Mouse (Mus musculus) adrenal gland (tissue): ENCODE data around the gene Cpe.
"Not testable (repeated sequence)": the region's sequence is repeated elsewhere in the genome, so short reads cannot be mapped to it uniquely, and the experiment has no call there.

ENCODE experiments used
- intact Hi-C: fragments of 180-260 bp; cut with DNase I; formaldehyde crosslinking; loops from one replicate; pipeline ENCODE4 v1.15.1; 2025

Gene Cpe

DNA sequence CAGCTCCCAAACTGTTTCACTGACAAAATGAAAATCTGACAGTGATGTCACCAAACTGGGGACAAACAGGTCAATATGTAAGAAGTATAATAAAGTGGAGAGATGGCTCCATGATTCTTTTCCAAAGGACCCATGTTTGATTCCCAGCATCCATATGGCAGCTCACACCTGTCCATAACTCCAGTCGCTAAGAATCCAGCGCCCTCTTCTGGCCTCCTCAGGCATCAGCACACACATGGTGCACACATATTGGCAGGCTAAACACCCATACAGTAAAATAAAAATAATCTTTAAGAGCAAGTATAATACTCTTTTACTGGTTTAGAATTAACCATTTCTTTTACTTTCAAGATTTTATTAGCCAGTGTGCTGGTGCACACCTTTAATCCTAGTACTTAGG is 16.5 kb downstream of the Cpe start:
- intact Hi-C loops, result no loop called here

DNA sequence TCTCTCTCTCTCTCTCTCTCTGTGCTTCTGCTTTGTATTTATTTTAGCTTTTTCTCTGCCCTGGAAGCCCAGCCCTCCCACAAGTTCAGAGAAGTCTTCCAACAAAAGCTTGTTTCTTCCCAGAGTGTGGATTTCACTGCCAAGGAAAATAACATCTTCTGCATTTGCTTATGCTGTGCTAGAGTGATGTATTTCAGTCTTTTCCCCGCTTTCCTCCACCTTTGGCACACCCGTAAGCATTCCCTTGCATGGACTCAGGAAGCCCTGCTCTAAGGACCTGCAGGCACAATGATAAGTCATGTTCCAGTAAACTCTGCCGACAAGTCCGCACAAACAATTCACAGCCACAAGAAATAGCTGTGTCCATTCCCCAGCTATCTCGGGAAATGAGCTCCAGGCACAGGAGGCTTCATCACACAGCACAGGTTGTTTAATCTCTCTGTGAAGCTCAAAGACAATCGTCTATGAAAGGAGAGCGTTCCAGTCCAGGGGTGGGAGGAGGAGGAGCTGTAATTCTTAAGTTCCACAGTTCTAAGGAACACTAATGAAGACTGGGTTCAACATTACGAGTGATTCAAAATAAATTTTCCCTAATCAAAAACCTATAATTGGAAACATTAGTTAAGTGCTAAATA is 17.8 kb downstream of the Cpe start:
- intact Hi-C loops, result no loop called here

GRCm38 (mm10) chr8:64672920-64673319 is 19.9 kb downstream of the Cpe start:
- intact Hi-C loops, result no loop called here

GRCm38 (mm10) chr8:64671937-64672336 is 20.9 kb downstream of the Cpe start:
- intact Hi-C loops, result no loop called here

GRCm38 (mm10) chr8:64666305-64666704 is 26.5 kb downstream of the Cpe start:
- intact Hi-C loops, result not testable (repeated sequence)

DNA sequence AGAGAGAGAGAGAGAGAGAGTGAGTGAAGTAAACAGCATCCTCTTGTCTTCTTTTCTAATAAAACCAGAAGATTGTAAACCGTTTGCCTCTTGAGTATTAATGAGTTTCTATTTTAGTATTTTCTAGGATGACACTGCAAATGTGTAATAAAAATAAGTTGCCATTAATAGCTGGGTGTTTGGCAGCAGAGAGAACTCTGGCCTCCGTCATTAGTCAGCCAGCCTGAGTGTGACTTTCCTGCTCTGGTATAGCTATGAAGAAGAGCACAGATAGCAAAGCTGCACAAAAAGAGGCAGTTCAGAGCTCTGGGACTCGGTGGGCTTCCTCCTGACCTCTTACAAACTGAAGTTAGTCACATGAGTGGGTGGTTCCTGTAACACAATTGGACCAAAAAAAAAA is 27.3 kb downstream of the Cpe start:
- intact Hi-C loops, result no loop called here

- intact Hi-C loops, result no loop called here
Measured at GRCm38 (mm10) chr8:64664811-64665210, 28.0 kb downstream of the Cpe start.

- intact Hi-C loops, result no loop called here
Measured at GRCm38 (mm10) chr8:64664350-64664749, 28.5 kb downstream of the Cpe start.

- intact Hi-C loops, result no loop called here
Measured at GRCm38 (mm10) chr8:64659097-64659496, 33.8 kb downstream of the Cpe start.

GRCm38 (mm10) chr8:64657980-64658401 is 34.9 kb downstream of the Cpe start:
- intact Hi-C loops, result no loop called here

- intact Hi-C loops, result no loop called here
Measured at GRCm38 (mm10) chr8:64657517-64657916, 35.3 kb downstream of the Cpe start.

GRCm38 (mm10) chr8:64655887-64656286 is 37.0 kb downstream of the Cpe start:
- intact Hi-C loops, result no loop called here

DNA sequence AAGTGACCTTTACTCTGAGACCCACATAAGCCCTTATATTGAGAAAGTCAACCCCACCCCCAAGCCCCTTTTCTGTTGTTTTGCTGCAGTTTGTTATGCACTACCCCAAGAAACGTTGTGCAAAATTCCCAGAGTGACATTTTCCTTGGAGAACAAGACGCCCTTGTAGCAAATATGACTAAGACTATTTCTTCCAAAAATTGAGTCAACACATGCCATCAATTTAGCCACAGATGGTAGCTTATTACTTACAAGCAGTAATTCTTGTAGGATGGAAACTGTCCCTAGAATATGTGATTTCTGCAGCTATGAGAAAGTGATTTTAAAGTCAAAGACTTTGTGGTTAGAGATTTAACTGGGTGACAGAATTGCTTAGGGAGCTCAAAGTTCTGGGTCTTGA is 37.8 kb downstream of the Cpe start:
- intact Hi-C loops, result no loop called here

DNA sequence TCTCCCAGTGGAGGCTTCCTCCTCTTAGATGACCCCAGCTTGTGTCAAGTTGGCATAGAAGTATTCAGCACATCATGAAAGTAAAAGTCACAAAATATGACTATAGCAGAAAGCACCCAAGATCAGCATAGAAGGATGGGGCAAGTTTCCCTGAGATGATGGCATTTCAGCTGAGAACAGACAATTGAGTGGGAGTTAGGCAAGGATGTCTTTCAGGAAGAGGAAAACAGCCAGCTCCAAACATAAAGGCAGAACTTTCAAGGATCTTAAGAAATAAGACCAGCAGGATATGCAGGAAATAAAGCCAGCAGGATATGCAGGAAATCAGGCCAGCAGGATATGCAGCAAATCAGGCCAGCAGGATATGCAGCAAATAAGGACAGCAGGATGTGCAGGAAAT is 40.6 kb downstream of the Cpe start:
- intact Hi-C loops, result no loop called here

GRCm38 (mm10) chr8:64648063-64648462 is 44.8 kb downstream of the Cpe start:
- intact Hi-C loops, result no loop called here

DNA sequence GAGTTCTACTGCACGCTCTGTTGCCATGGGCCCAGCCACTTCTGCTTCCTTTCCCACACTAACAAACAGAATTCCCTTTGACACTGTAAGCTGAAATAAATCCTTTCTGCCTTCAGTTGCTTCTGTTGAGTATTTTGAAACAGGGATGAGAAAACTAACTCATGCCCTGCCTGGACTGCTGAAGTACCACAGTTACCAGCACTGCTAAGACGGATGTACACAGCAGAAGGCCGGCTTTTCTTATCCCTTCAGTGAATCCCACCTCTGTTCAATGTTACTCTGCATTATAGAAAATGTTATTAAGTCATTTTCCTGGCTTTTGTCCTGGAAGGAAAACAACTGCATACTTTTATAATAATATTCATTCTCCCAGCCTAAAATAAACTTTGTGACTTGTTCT is 45.7 kb downstream of the Cpe start:
- intact Hi-C loops, result no loop called here

DNA sequence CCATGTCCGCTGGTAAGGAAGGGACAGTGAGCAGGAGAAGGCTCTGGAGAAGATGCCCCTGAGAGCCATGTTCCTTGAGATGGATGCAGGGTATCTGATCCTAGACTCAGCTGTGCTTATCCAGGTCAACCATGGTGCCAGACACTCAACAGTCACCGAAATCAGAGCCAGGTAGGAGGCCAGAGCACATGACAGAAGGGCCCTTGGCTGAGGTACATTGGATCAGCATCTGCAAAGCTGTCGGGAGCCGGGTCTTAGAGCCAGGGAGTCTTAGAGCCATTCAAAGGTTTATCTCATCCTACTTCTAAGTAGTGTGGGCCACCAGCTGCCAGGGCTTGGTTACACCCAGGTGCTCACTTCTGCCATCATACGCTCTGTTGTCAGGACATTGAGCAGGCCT is 46.4 kb downstream of the Cpe start:
- intact Hi-C loops, result no loop called here

- intact Hi-C loops, result no loop called here
Measured at GRCm38 (mm10) chr8:64644108-64645005, 48.5 kb downstream of the Cpe start.

DNA sequence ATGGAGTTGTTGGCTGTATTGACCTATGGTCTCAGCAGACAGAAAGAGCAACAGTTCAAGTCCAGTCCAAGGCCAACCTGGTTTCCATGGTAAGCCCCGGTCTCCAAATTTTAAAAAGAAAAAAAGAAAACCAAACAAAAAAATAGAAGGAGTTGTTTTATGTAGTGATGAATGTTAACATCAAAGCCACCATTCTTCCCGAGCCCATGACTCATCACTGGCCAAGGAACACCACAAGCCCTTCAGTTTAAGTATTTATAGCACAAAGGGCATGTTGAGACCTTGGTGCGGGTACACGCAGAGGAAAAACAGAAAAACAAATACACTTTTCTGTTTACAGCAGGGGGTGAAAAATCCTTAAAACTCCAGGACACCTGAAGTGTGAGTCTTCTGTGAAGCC is 49.5 kb downstream of the Cpe start:
- intact Hi-C loops, result loop anchor here (2.0 kb wide), 1 partner anchor 45 kb away; no protein-coding TSS in a partner anchor

- intact Hi-C loops, result loop anchor here (2.0 kb wide), 1 partner anchor 46 kb away; no protein-coding TSS in a partner anchor
Measured at GRCm38 (mm10) chr8:64642799-64643198, 50.1 kb downstream of the Cpe start.

DNA sequence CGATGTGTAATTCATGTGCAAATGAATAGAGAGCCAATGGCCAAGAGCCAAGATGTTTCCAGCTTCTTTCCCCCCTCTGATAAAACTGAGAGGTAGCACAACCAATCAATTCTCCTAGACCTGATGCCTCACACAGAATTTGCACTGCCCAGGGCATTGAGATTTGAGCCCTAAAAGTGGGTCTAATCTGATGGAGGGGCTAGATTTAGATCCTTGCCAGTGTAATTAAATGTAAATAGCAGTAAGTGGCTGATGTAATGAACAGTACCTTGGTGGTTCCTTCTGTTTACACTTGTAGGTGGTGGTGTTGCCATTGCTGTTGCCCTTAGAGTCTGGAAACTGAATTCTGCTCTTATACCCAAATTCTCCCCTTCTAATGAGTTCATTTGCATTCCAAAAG is 52.3 kb downstream of the Cpe start:
- intact Hi-C loops, result no loop called here

DNA sequence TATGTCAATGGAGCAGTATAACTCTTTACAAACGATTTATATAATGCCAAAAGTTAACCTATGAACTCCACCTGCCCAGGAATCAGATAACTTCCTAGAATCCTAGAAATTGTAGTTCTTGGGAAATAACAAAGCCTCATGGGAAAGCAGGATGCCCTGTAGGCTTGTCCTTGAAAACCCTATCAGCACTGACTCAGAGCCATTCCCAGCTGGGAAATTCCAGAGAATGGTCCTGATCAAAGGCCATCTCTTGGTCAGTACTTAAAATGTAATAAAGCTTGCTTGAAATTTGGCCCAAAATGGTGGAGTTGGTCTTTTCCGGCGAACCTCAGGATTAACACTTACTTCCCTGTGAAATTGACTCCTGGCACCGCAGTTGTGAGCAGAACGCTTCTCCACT is 53.2 kb downstream of the Cpe start:
- intact Hi-C loops, result no loop called here

DNA sequence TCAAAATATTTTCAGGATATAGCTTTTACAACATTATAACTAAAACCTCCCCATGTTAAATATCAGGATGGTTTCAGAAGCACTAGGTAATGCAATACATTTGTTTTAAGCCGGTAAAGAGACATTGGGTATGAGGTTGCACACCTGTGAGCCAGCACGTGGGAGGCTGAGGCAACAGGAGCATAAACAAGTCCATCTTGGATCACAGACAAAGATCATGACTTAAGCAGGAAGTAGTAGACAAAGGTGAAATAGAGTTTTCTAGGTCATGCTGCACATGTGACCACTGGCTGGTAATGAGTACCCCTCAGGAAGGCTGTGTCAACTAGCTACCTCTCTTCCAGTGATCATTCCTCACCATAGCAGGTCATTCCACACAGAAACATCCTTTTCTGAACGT is 58.0 kb downstream of the Cpe start:
- intact Hi-C loops, result no loop called here
